Mouse (Mus musculus): Measurements from ENCODE around the gene Ttc3. TPM values are rescaled to one million over a fixed set of nuclear protein-coding genes. Genes with fewer than 3 reads are reported as not detected.

The Ttc3 gene
- total RNA-seq, 2 experiments from 2014 or later: 46.8 to 50.2 TPM

GRCm38 (mm10) chr16:94358091-94358490 is 12.3 kb upstream of the Ttc3 start:
- no peak for DNase-seq

DNA sequence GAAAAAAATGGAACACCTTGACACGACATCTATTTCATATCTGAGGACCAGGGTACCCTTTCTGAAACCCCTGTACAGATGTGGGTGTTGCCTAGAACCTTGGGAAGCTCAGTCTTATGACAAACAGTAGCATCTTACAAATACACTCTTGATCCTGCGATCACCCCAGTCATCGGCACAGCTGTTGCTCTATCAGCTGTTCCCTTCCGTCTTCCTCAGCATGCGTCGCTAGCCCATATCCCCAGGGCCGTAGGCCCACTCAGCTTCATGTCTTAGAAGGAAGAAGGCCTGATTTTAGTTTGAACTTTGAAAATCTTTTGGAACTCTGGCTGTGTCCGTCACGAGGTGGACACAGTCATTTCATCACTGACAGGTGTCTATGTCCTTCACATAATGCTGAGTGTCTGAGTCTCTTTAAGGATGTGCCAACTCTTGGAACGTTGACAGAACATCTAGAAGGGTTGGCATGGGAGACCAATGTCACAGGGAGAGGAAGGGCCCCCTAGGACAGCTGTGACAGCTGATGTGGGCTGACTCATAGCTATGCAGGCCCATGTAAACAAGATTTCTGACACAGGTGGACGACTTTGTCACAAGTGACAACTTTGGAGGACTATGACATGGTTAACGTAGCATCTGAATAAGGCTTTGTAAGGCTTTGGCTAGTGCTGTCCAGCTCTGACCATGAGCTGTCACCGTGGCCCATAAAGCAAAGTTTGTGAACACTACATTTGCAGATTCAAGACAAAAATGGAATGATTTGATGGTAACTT is 9.7 kb upstream of the Ttc3 start:
- DNase-seq: no peak

GRCm38 (mm10) chr16:94362174-94362873 is 8.1 kb upstream of the Ttc3 start:
- peak; percentile 37 for DNase-seq

DNA sequence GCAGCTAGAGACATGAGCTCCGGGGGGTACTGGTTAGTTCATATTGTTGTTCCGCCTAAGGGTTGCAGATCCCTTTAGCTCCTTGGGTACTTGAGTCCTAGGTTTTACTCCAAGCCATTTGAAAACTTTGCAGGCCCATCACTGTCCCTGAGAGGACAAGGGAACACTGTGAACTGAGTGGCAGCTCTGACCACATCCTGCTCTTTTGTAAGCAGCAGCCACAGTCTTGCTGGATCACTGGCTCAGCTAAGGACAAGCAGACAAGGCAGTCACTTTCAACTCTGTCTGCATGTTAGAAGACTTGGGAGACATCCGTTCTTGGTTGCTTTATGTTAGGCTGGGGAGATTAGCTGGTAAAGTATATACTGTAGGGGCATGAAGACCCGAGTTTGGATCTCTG is 6.6 kb upstream of the Ttc3 start:
- DNase-seq: no peak

DNA sequence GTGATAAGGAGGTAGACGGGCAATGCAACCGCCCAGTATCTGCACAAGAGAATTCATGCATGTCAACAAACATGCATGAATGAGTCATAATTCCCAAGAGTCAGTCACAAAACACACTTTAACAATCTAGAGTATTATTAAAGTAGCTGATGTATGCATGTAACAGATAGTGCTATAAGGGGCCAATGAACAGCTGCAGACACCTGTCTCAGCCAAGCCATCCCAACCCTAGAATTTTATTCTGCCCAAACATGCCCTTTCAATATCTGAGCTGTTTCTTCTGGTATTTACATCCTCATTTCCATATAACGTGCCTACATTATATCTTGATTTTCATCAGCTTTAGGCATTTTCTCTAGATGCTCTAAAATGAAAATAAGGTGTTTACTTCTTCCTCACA is 5.0 kb upstream of the Ttc3 start:
- no peak for DNase-seq

DNA sequence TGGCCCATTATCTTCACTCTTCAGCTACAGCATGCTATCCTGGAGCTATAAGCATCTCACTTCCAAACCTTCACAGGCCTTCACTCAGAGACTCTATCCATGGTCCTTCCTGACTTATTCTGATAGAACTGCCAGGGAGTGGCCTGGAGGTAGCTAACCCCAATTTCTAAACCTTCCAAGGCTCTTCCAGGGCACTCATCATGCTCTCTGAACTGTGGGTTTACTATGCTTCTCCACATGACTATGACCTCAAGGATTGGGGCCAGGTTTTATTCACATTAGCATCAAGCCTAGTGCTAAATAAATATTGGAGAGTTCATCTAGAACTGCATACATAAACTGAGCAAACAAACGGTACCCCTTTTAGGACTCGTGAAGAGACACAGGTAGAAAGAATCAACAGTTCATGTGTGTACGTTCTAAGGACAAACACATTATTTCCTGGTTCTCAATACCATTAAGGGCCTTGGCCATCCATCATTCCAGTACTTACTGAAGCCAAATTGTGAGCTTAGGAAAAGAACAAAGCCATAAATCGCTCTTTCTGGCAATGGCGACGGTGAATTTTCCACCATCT is 734 bp upstream of the Ttc3 start:
- no peak for DNase-seq

- no peak for DNase-seq
Observed at GRCm38 (mm10) chr16:94370915-94371300, 490 bp downstream of the Ttc3 start.

- peak; percentile 59 for DNase-seq
Observed at GRCm38 (mm10) chr16:94371301-94371931, 998 bp downstream of the Ttc3 start, which contains the start of gene Pigp. TSS of gene Pigp (minus strand) at chr16:94371842.

DNA sequence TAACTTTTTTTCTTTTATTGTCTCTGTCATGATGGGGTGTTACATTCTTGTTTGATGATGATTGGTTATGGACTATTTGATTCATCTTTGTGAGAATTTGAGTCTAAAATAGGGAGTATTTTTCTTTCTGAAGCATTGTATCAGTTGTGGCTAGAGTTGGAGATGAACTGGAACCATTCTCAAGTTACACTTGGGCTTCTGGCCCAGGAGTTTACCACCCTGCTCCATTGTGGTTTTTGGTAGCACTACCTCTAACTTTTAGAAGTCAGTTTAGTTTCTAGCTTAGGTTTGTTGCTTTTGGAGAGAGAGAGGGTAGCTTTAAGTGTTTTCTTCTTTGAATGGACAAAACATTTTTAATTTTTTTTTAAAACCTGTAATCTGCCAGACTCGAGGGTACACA is 9.0 kb downstream of the Ttc3 start:
- no peak for DNase-seq

- no peak for DNase-seq
Observed at GRCm38 (mm10) chr16:94383277-94383676, 12.9 kb downstream of the Ttc3 start.

DNA sequence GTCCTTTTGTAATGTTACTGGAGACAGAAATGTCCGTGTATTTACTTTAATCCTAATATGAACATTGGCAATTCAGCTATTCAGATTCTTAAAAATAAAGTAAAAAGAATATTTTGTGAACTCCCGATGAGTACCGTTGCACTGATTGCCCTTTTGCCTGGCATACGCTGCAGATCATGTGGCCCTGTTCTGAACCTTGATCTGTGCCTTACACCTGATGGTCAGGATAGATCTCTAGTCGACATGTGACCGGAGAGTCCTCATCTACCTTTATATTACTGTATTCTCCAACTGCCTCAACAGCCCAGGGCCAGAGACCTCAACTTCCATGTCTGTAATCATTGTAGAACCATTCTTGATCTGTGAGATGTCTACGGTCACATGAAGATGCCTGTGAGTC is 17.3 kb downstream of the Ttc3 start:
- no peak for DNase-seq

DNA sequence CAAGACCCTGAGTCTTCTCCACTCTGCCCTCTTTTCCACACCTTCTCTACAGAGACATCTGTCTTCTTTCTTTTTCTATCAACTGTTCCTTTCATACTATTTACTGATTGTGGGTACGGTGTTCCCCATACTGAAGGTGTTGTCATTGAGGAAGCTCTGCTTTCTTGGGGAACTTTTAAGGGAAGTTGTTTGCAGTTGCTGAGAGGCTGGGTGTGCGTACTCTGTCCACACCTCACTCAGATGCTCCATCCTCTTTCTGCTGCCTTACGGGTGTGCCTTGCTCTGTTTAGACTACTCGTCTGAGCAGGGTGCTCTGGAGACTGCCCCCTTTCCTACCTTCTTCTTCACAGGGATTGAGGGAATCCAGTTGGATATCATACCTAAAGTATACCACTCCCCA is 21.9 kb downstream of the Ttc3 start:
- no peak for DNase-seq

DNA sequence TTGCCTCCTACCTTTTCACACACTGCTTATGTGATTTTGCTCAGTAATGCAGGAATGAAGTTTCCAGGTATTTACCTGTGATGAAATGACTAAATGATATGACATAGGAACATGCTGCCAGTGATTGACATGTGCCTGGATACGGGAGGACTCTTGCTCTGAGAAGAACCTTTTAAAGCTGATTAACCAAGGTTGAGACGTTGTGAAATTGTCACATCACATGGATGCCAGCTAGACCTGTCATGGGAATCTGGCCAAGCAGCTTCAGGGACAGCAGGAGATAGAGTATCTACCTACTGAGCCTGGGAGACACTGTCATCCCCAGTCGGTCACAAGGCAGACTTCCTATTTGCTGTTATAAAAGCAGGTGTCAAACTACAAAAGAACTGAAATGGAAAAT is 24.6 kb downstream of the Ttc3 start:
- no peak for DNase-seq

DNA sequence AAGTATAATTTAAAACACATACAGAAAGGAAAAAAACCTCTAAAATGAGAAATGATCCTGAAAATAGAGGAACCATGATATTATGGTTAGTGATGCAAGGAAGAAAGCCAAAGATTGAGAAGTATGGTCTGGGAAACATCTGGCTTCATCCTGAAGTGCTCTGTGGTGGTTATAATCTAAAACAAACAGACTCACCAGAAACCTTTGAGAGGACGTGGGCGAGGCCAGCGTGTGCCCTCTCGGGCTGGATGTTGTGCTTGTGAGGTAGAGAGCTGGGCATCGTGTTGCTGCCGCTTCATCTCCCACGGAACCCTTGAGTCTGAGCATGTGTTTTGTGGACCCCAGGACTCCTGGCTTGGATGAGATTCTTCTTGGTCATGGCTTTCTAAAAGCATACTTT is 26.2 kb downstream of the Ttc3 start:
- DNase-seq: no peak

- DNase-seq: no peak
Observed at GRCm38 (mm10) chr16:94399141-94399540, 28.7 kb downstream of the Ttc3 start.

DNA sequence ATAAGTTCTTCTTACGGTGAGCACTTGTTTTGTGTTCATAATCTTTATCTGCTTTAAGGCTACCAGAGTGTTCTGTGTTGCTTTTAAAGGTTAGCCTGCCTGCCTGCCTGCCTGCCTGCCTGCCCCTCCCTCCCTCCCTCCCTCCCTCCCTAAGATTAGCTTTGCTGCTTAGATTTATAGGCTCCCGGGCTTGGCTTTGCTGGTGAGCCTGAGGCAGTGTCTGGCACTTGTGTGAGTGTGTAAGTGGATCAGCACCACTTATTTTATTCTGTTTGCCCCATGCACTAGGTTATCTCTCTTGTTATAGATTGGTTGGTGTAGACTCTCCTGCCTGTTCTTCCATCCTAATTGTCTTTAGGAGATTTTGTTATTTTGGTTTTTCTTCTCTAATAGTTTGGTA is 31.2 kb downstream of the Ttc3 start:
- peak; percentile 26 for DNase-seq

GRCm38 (mm10) chr16:94402185-94402584 is 31.8 kb downstream of the Ttc3 start:
- no peak for DNase-seq

- no peak for DNase-seq
Observed at GRCm38 (mm10) chr16:94411287-94411686, 40.9 kb downstream of the Ttc3 start.

- no peak for DNase-seq
Observed at GRCm38 (mm10) chr16:94412198-94412597, 41.8 kb downstream of the Ttc3 start.

DNA sequence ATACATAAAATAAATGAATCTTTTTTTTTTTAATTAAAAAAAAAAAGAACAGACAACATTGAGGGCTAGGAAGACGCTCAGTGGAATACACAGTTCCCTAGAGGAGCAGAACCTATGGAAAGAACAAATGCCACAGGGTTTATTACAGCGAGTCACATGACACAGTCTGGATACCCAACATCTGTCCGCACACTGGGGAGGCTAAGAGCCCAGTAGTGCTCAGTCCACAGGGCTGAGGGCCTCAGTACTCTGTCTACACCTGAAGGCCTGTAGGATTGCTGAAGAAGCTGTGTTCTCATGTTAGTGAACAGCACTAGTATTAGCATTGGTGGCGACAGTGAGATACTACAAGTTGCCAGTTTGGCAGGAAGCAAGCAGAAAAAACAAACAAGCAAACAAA is 42.3 kb downstream of the Ttc3 start:
- DNase-seq: no peak

DNA sequence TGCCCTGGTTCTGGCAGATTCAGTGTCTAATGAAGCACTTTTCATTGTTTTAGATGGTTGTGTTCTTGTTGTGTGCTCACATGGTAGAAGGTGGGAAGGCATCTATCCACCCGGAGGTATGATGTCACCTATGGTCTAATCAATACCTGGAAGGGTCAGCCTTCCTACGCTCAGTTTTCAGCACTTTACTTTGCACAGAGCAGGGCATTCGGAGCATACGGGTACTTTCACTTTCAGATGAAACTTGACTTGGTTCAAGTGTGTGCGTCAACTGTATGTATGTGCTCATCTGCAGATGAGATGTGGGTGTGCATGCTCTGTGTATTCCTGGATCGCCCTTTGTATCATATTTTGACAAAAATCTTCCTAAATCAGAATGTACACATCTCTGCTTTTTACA is 43.7 kb downstream of the Ttc3 start:
- no peak for DNase-seq

- DNase-seq: no peak
Observed at GRCm38 (mm10) chr16:94420498-94420897, 50.1 kb downstream of the Ttc3 start.

DNA sequence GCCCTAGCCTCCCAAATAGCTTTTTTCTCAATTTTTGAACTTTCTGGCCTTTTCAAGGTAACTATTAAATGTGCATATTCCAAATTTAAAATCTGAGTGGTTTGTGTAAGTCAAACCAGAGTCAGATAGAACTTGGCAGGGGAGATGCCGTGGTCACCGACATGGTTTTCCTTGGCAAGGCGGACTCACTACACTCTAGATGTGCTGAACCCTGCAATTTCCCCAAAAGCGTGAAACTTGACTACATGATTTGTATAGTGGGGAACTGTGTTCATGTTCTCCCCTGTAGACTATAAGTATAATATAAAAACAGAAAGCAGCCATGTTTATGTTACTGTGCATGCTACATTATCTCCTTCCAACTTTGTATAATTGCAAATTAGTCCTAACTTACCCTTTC is 58.5 kb downstream of the Ttc3 start:
- DNase-seq: no peak

All from gastrocnemius, postnatal 25 days (tissue).